Mouse (Mus musculus) lung, embryonic 14.5 days (tissue): ENCODE results near the gene Cpsf6. TPM values are rescaled to one million over a fixed set of nuclear protein-coding genes. Genes with fewer than 3 reads are reported as not detected.

Experiments used
- ATAC-seq: fragments of 200-750 bp; cut with Nextera tagmentation; 2 replicates; pipeline ENCODE4 v1.8.0; 2017; ENCODE audit warnings: mild to moderate bottlenecking, moderate TSS enrichment, moderate library complexity; ENCODE audit not compliant: insufficient read depth
- DNase-seq: peaks from one replicate; pipeline ENCODE4 v3.0.0-alpha.2; 2015
- H3K27ac ChIP-seq: fragments of 300-500 bp; sonication (generic); 2 replicates; pipeline ENCODE4 v1.5.1; 2014; ENCODE audit warnings: low read depth, mild to moderate bottlenecking, moderate library complexity
- H3K27me3 ChIP-seq: fragments of 300-500 bp; sonication (generic); 2 replicates; pipeline ENCODE4 v1.6.1; 2014; ENCODE audit warnings: low read length, control low read depth; ENCODE audit not compliant: insufficient read depth
- H3K36me3 ChIP-seq: fragments of 300-500 bp; sonication (generic); 2 replicates; pipeline ENCODE4 v1.6.1; 2014; ENCODE audit warnings: control low read depth; ENCODE audit not compliant: insufficient read depth
- H3K4me1 ChIP-seq: fragments of 300-500 bp; sonication (generic); 2 replicates; pipeline ENCODE4 v1.6.1; 2014; ENCODE audit warnings: antibody characterized with exemption, control low read depth; ENCODE audit not compliant: insufficient read depth
- H3K4me2 ChIP-seq: fragments of 300-500 bp; sonication (generic); 2 replicates; pipeline ENCODE4 v1.6.1; 2014; ENCODE audit warnings: mild to moderate bottlenecking
- H3K4me3 ChIP-seq: fragments of 300-500 bp; sonication (generic); 2 replicates; pipeline ENCODE4 v1.5.1; 2014; ENCODE audit warnings: low read depth, low read length
- H3K9ac ChIP-seq: fragments of 300-500 bp; sonication (generic); 2 replicates; pipeline ENCODE4 v1.6.1; 2014
- H3K9me3 ChIP-seq: fragments of 300-500 bp; sonication (generic); 2 replicates; pipeline ENCODE4 v1.6.1; 2016; ENCODE audit warnings: low read depth, low read length, control low read depth
- CTCF ChIP-seq: IDR thresholded peaks from 2 replicates; pipeline ENCODE4 v1.5.1; 2016; ENCODE audit warnings: antibody characterized with exemption, low read depth
- WGBS: fragments of 180-500 bp; shearing (Covaris S2); extraction: QIAGEN DNeasy Blood & Tissue Kit; methylation state at CpG from one replicate; pipeline ENCODE4 v1.1.7; 2014; 5-methylcytosine and 5-hydroxymethylcytosine counted together
- polyA plus RNA-seq: library from polyadenylated mRNA; unstranded; fragments of >200 nt; fragmentation: Nextera tagmentation; extraction: Ambion mirVana; gene quantifications from 2 replicates; pipeline ENCODE4 v1.2.1, GENCODE M21; 2014

Gene Cpsf6
- polyA plus RNA-seq, 1 experiment from 2014 or later = 201 TPM

- H3K4me2 ChIP-seq = no peak overlapping the region
- WGBS = 85% methylated on average over 2 of the region's 2 CpGs
- no peak overlapping the region for H3K4me3 ChIP-seq
- DNase-seq = no peak
- no peak for TF ChIP-seq CTCF
- ATAC-seq = no peak
- no peaks in the 10 kb centered on the region for H3K9me3 ChIP-seq
- no peak overlapping the region for H3K27ac ChIP-seq
- no peak overlapping the region for H3K9ac ChIP-seq
- no peaks in the 10 kb centered on the region for H3K36me3 ChIP-seq
- no peaks in the 10 kb centered on the region for H3K4me1 ChIP-seq
- H3K27me3 ChIP-seq = no peaks in the 10 kb centered on the region
Observed at GRCm38 (mm10) chr10:117313133-117313532, 66.7 kb downstream of the Cpsf6 start.

- 77% methylated on average over 8 of the region's 8 CpGs for WGBS
- no peak for DNase-seq
Observed at GRCm38 (mm10) chr10:117312168-117312567, 67.6 kb downstream of the Cpsf6 start.

GRCm38 (mm10) chr10:117304371-117304770 is 75.4 kb downstream of the Cpsf6 start:
- H3K9ac ChIP-seq = no peak overlapping the region
- 85% methylated on average over 5 of the region's 5 CpGs for WGBS
- no peak overlapping the region for H3K4me2 ChIP-seq
- DNase-seq (no peak), ATAC-seq (no peak)
- no peak overlapping the region for H3K27ac ChIP-seq
- H3K27me3 ChIP-seq = no peaks in the 10 kb centered on the region
- H3K36me3 ChIP-seq = no peaks in the 10 kb centered on the region
- H3K9me3 ChIP-seq = no peaks in the 10 kb centered on the region
- no peak for TF ChIP-seq CTCF
- H3K4me3 ChIP-seq = no peak overlapping the region
- H3K4me1 ChIP-seq = no peaks in the 10 kb centered on the region

More at GRCm38 (mm10) chr10:117312168-117312567, 67.6 kb downstream of the Cpsf6 start:
- Histone ChIP-seq H3K9me3 (no peaks in the 10 kb centered on the region), H3K4me1 (no peaks in the 10 kb centered on the region), H3K27ac (no peak overlapping the region), H3K9ac (no peak overlapping the region), H3K4me2 (no peak overlapping the region), H3K36me3 (no peaks in the 10 kb centered on the region), H3K4me3 (no peak overlapping the region), H3K27me3 (no peaks in the 10 kb centered on the region)
- ATAC-seq = no peak
- TF ChIP-seq CTCF = no peak

GRCm38 (mm10) chr10:117301688-117302087 is 78.1 kb downstream of the Cpsf6 start:
- no peak for ATAC-seq
- Histone ChIP-seq H3K4me2 (no peak overlapping the region), H3K27me3 (no peaks in the 10 kb centered on the region), H3K9me3 (no peaks in the 10 kb centered on the region), H3K27ac (no peak overlapping the region), H3K36me3 (no peaks in the 10 kb centered on the region), H3K4me1 (no peaks in the 10 kb centered on the region), H3K9ac (no peak overlapping the region), H3K4me3 (no peak overlapping the region)
- DNase-seq = peak; percentile 9
- TF ChIP-seq CTCF = no peak
- 77% methylated on average over 1 of the region's 1 CpGs for WGBS

- no peaks in the 10 kb centered on the region for H3K9me3 ChIP-seq
- WGBS = 72% methylated on average over 5 of the region's 5 CpGs
- no peaks in the 10 kb centered on the region for H3K4me1 ChIP-seq
- H3K27me3 ChIP-seq = no peaks in the 10 kb centered on the region
- no peaks in the 10 kb centered on the region for H3K36me3 ChIP-seq
- no peak overlapping the region for H3K27ac ChIP-seq
- no peak overlapping the region for H3K4me2 ChIP-seq
- no peak overlapping the region for H3K9ac ChIP-seq
- no peak for TF ChIP-seq CTCF
- no peak for DNase-seq
- ATAC-seq = no peak
- no peak overlapping the region for H3K4me3 ChIP-seq
Observed at GRCm38 (mm10) chr10:117299901-117300520, 79.8 kb downstream of the Cpsf6 start.

GRCm38 (mm10) chr10:117299106-117299505 is 80.7 kb downstream of the Cpsf6 start:
- WGBS = 83% methylated on average over 4 of the region's 4 CpGs
- Histone ChIP-seq H3K4me1 (no peaks in the 10 kb centered on the region), H3K36me3 (no peaks in the 10 kb centered on the region), H3K4me3 (no peak overlapping the region), H3K27me3 (no peaks in the 10 kb centered on the region), H3K27ac (no peak overlapping the region), H3K9ac (no peak overlapping the region), H3K9me3 (no peaks in the 10 kb centered on the region), H3K4me2 (no peak overlapping the region)
- DNase-seq (no peak), ATAC-seq (no peak)
- TF ChIP-seq CTCF = no peak

GRCm38 (mm10) chr10:117298336-117298735 is 81.5 kb downstream of the Cpsf6 start:
- Histone ChIP-seq H3K4me1 (no peaks in the 10 kb centered on the region), H3K36me3 (no peaks in the 10 kb centered on the region), H3K27me3 (no peaks in the 10 kb centered on the region), H3K9ac (no peak overlapping the region), H3K4me2 (no peak overlapping the region), H3K27ac (no peak overlapping the region), H3K9me3 (no peaks in the 10 kb centered on the region), H3K4me3 (no peak overlapping the region)
- ATAC-seq (no peak), DNase-seq (no peak)
- no peak for TF ChIP-seq CTCF
- WGBS = 82% methylated on average over 6 of the region's 6 CpGs

Other genes starting within 250 kb of the Cpsf6 start
- 26.4 and 27.8 TPM in 2 replicates for gene Frs2, start 231.5 kb downstream of the Cpsf6 start, polyA plus RNA-seq
- gene Yeats4, start 155.5 kb downstream of the Cpsf6 start, polyA plus RNA-seq = 73.0 and 74.9 TPM in 2 replicates
- not detected in 2 replicates for gene 9530003J23Rik, start 141.3 kb downstream of the Cpsf6 start, polyA plus RNA-seq
- gene Lyz2, start 97.7 kb downstream of the Cpsf6 start, polyA plus RNA-seq = 105 and 131 TPM in 2 replicates
- gene Lyz1, start 87.1 kb downstream of the Cpsf6 start, polyA plus RNA-seq = not detected in 2 replicates
- 23.5 and 25.3 TPM in 2 replicates for gene Cpm, start 249.5 kb upstream of the Cpsf6 start, polyA plus RNA-seq